Mouse (Mus musculus) adrenal gland, postnatal 14 days (tissue): ENCODE measurements around the gene Col5a3. TPM values are rescaled to one million over a fixed set of nuclear protein-coding genes. Genes with fewer than 3 reads are reported as not detected.
A peak's percentile ranks its signal among the peaks of the same experiment; 100 is the strongest.

Experiments used
- DNase-seq: peaks from one replicate; pipeline ENCODE4 v3.0.0; 2021; ENCODE audit warnings: mixed read lengths
- total RNA-seq: library from RNA; stranded (reverse); gene quantifications from 2 replicates; pipeline ENCODE4 v1.2.3, GENCODE M21; 2021

Gene Col5a3
- total RNA-seq, 1 experiment from 2014 or later = 114 TPM

- DNase-seq = peak; percentile 59
These were observed 9.2 kb downstream of the Col5a3 start for GRCm38 (mm10) chr9:20805706-20806105.

- DNase-seq = peak; percentile 80
These were observed 9.7 kb downstream of the Col5a3 start for GRCm38 (mm10) chr9:20805159-20805495.

GRCm38 (mm10) chr9:20804266-20805158, 10.4 kb downstream of the Col5a3 start:
- peak; percentile 90 for DNase-seq

- peak; percentile 60 for DNase-seq
These were observed 20.6 kb downstream of the Col5a3 start for GRCm38 (mm10) chr9:20794108-20794806.

GRCm38 (mm10) chr9:20790345-20790744, 24.5 kb downstream of the Col5a3 start:
- no peak for DNase-seq

- no peak for DNase-seq
These were observed 25.2 kb downstream of the Col5a3 start for GRCm38 (mm10) chr9:20789651-20790050.

GRCm38 (mm10) chr9:20787992-20788391, 26.9 kb downstream of the Col5a3 start:
- DNase-seq = no peak

GRCm38 (mm10) chr9:20785055-20785454, 29.8 kb downstream of the Col5a3 start:
- DNase-seq = no peak

GRCm38 (mm10) chr9:20781286-20781685, 33.6 kb downstream of the Col5a3 start:
- DNase-seq = peak; percentile 64

- no peak for DNase-seq
These were observed 49.6 kb downstream of the Col5a3 start for GRCm38 (mm10) chr9:20765274-20765673.

- peak; percentile 39 for DNase-seq
These were observed 51.8 kb downstream of the Col5a3 start for GRCm38 (mm10) chr9:20763099-20763498.

- no peak for DNase-seq
These were observed 52.5 kb downstream of the Col5a3 start for GRCm38 (mm10) chr9:20762197-20762961.

- DNase-seq = no peak
These were observed 53.5 kb downstream of the Col5a3 start for GRCm38 (mm10) chr9:20761388-20761787.

GRCm38 (mm10) chr9:20760813-20761212, 54.1 kb downstream of the Col5a3 start:
- DNase-seq = peak; percentile 84

GRCm38 (mm10) chr9:20758896-20759295, 56.0 kb downstream of the Col5a3 start:
- DNase-seq = peak; percentile 54

GRCm38 (mm10) chr9:20758243-20758642, 56.6 kb downstream of the Col5a3 start:
- no peak for DNase-seq

- DNase-seq = peak; percentile 88
These were observed 57.5 kb downstream of the Col5a3 start for GRCm38 (mm10) chr9:20757087-20757955.

GRCm38 (mm10) chr9:20756081-20756700, 58.7 kb downstream of the Col5a3 start:
- no peak for DNase-seq

GRCm38 (mm10) chr9:20754335-20754734, 60.5 kb downstream of the Col5a3 start:
- DNase-seq = no peak

GRCm38 (mm10) chr9:20751477-20752029, 63.3 kb downstream of the Col5a3 start:
- no peak for DNase-seq

GRCm38 (mm10) chr9:20749213-20749612, 65.7 kb downstream of the Col5a3 start:
- DNase-seq = no peak
